Mouse (Mus musculus): ENCODE measurements around the gene Ovol1.

GRCm38 (mm10) chr19:5547471-5548056, 12.9 kb downstream of the Ovol1 start:
- TF ChIP-seq POLR2A (IDR thresholded peaks at IDR 0.05; ENCODE audit: extremely low read depth, insufficient read depth, low read length), result no peak
- TF ChIP-seq CTCF (IDR thresholded peaks at IDR 0.05; ENCODE audit: low read depth, low read length), result no peak
